Mouse (Mus musculus) kidney, embryonic 16.5 days (tissue): ENCODE results near the gene Pom121l2. TPM values are rescaled to one million over a fixed set of nuclear protein-coding genes. Genes with fewer than 3 reads are reported as not detected.
A peak's percentile ranks its signal among the peaks of the same experiment; 100 is the strongest.

Experiments
- ATAC-seq: fragments of 200-750 bp; cut with Nextera tagmentation; 2 replicates; pipeline ENCODE4 v1.8.0; 2017; ENCODE audit warnings: moderate TSS enrichment; ENCODE audit not compliant: low FRiP score, low TSS enrichment
- H3K27ac ChIP-seq: fragments of 300-500 bp; sonication (generic); 2 replicates; pipeline ENCODE4 v1.5.1; 2014; ENCODE audit warnings: low read length
- H3K27me3 ChIP-seq: fragments of 300-500 bp; sonication (generic); 2 replicates; pipeline ENCODE4 v1.6.1; 2014; ENCODE audit warnings: low read length, control low read depth, mixed read lengths; ENCODE audit not compliant: insufficient read depth
- H3K36me3 ChIP-seq: fragments of 300-500 bp; sonication (generic); 2 replicates; pipeline ENCODE4 v1.6.1; 2014; ENCODE audit warnings: low read length, control low read depth, mixed read lengths; ENCODE audit not compliant: insufficient read depth
- H3K4me1 ChIP-seq: fragments of 300-500 bp; sonication (generic); 2 replicates; pipeline ENCODE4 v1.6.1; 2014; ENCODE audit warnings: low read length, control low read depth, mixed read lengths; ENCODE audit not compliant: insufficient read depth
- H3K4me2 ChIP-seq: fragments of 300-500 bp; sonication (generic); replicated peaks from 2 replicates; pipeline ENCODE4 v1.6.1; 2014; ENCODE audit warnings: low read depth, low read length
- H3K4me3 ChIP-seq: fragments of 300-500 bp; sonication (generic); 2 replicates; pipeline ENCODE4 v1.5.1; 2014; ENCODE audit warnings: mild to moderate bottlenecking, low read length
- H3K9ac ChIP-seq: fragments of 300-500 bp; sonication (generic); replicated peaks from 2 replicates; pipeline ENCODE4 v1.6.1; 2014; ENCODE audit warnings: low read length
- H3K9me3 ChIP-seq: fragments of 300-500 bp; sonication (generic); 2 replicates; pipeline ENCODE4 v1.6.1; 2016; ENCODE audit warnings: low read length, control low read depth
- WGBS: fragments of 180-500 bp; shearing (Covaris S2); extraction: QIAGEN DNeasy Blood & Tissue Kit; methylation state at CpG from one replicate; pipeline ENCODE4 v1.1.7; 2014; 5-methylcytosine and 5-hydroxymethylcytosine counted together
- polyA plus RNA-seq: library from polyadenylated mRNA; unstranded; fragments of >200 nt; fragmentation: Nextera tagmentation; extraction: Ambion mirVana; gene quantifications from 2 replicates; pipeline ENCODE4 v1.2.1, GENCODE M21; 2015

Gene Pom121l2
- polyA plus RNA-seq, 1 experiment from 2014 or later: 0.15 TPM

GRCm38 (mm10) chr13:21999147-21999546 is 18.2 kb downstream of the Pom121l2 start:
- Histone ChIP-seq H3K9me3 (no peaks in the 10 kb centered on the region), H3K4me2 (no peak overlapping the region), H3K9ac (no peak overlapping the region), H3K27me3 (peaks cover 93% of the 10 kb centered on the region), H3K27ac (no peak overlapping the region), H3K36me3 (no peaks in the 10 kb centered on the region), H3K4me1 (peaks cover 14% of the 10 kb centered on the region), H3K4me3 (no peak overlapping the region)
- no peak for ATAC-seq
- 27% methylated on average over 4 of the region's 4 CpGs for WGBS

- H3K27ac ChIP-seq: no peak overlapping the region
- WGBS: 52% methylated on average over 2 of the region's 2 CpGs
- no peak overlapping the region for H3K4me3 ChIP-seq
- peaks cover 11% of the 10 kb centered on the region; the same call in 1 of the 2 replicates for H3K4me1 ChIP-seq
- ATAC-seq: no peak
- no peak overlapping the region for H3K9ac ChIP-seq
- no peaks in the 10 kb centered on the region for H3K9me3 ChIP-seq
- H3K36me3 ChIP-seq: no peaks in the 10 kb centered on the region
- peaks cover 100% of the 10 kb centered on the region for H3K27me3 ChIP-seq
- no peak overlapping the region for H3K4me2 ChIP-seq
These were observed 20.4 kb downstream of the Pom121l2 start for GRCm38 (mm10) chr13:22001346-22001745.

GRCm38 (mm10) chr13:22001823-22002222 is 20.8 kb downstream of the Pom121l2 start:
- Histone ChIP-seq H3K9me3 (no peaks in the 10 kb centered on the region), H3K27me3 (peaks cover 100% of the 10 kb centered on the region), H3K36me3 (no peaks in the 10 kb centered on the region), H3K4me2 (no peak overlapping the region), H3K4me3 (no peak overlapping the region), H3K9ac (no peak overlapping the region), H3K27ac (no peak overlapping the region), H3K4me1 (peaks cover 13% of the 10 kb centered on the region)
- 12% methylated on average over 5 of the region's 5 CpGs for WGBS
- ATAC-seq: no peak

GRCm38 (mm10) chr13:22005605-22006333 is 24.8 kb downstream of the Pom121l2 start:
- peak; percentile 93 for ATAC-seq
- WGBS: under 1% methylated on average over 45 of the region's 45 CpGs
- H3K27me3 ChIP-seq: peaks cover 100% of the 10 kb centered on the region
- H3K4me2 ChIP-seq: peak overlapping the region; percentile 92
- H3K4me3 ChIP-seq: peak overlapping the region; percentile 64
- peaks cover 14% of the 10 kb centered on the region for H3K4me1 ChIP-seq
- peak overlapping the region; percentile 53 for H3K9ac ChIP-seq
- H3K9me3 ChIP-seq: no peaks in the 10 kb centered on the region
- H3K27ac ChIP-seq: no peak overlapping the region
- no peaks in the 10 kb centered on the region for H3K36me3 ChIP-seq

- H3K9me3 ChIP-seq: no peaks in the 10 kb centered on the region
- peaks cover 98% of the 10 kb centered on the region for H3K27me3 ChIP-seq
- no peak overlapping the region for H3K27ac ChIP-seq
- H3K4me1 ChIP-seq: peaks cover 14% of the 10 kb centered on the region
- peak overlapping the region; percentile 64 for H3K4me3 ChIP-seq
- ATAC-seq: peak; percentile 92
- H3K4me2 ChIP-seq: peak overlapping the region; percentile 92
- peak overlapping the region; percentile 53 for H3K9ac ChIP-seq
- WGBS: under 1% methylated on average over 38 of the region's 38 CpGs
- no peaks in the 10 kb centered on the region for H3K36me3 ChIP-seq
These were observed 25.5 kb downstream of the Pom121l2 start for GRCm38 (mm10) chr13:22006334-22007120.

- H3K4me3 ChIP-seq: peak overlapping the region; percentile 64
- no peaks in the 10 kb centered on the region for H3K9me3 ChIP-seq
- H3K36me3 ChIP-seq: no peaks in the 10 kb centered on the region
- H3K27ac ChIP-seq: no peak overlapping the region
- no peak for ATAC-seq
- WGBS: 4% methylated on average over 18 of the region's 18 CpGs
- peaks cover 14% of the 10 kb centered on the region for H3K4me1 ChIP-seq
- H3K4me2 ChIP-seq: peak overlapping the region; percentile 92
- no peak overlapping the region for H3K9ac ChIP-seq
- H3K27me3 ChIP-seq: peaks cover 96% of the 10 kb centered on the region
These were observed 26.1 kb downstream of the Pom121l2 start for GRCm38 (mm10) chr13:22007121-22007510.

GRCm38 (mm10) chr13:22007872-22008271 is 26.9 kb downstream of the Pom121l2 start:
- no peak for ATAC-seq
- H3K4me2 ChIP-seq: no peak overlapping the region
- no peak overlapping the region for H3K9ac ChIP-seq
- no peaks in the 10 kb centered on the region for H3K36me3 ChIP-seq
- H3K4me3 ChIP-seq: no peak overlapping the region
- H3K9me3 ChIP-seq: no peaks in the 10 kb centered on the region
- peaks cover 14% of the 10 kb centered on the region for H3K4me1 ChIP-seq
- peaks cover 96% of the 10 kb centered on the region for H3K27me3 ChIP-seq
- no peak overlapping the region for H3K27ac ChIP-seq
- 46% methylated on average over 7 of the region's 7 CpGs for WGBS

- peaks cover 14% of the 10 kb centered on the region for H3K4me1 ChIP-seq
- H3K27ac ChIP-seq: no peak overlapping the region
- H3K27me3 ChIP-seq: peaks cover 94% of the 10 kb centered on the region
- WGBS: 78% methylated on average over 3 of the region's 3 CpGs
- no peak overlapping the region for H3K4me3 ChIP-seq
- H3K9me3 ChIP-seq: no peaks in the 10 kb centered on the region
- no peak overlapping the region for H3K9ac ChIP-seq
- H3K36me3 ChIP-seq: no peaks in the 10 kb centered on the region
- H3K4me2 ChIP-seq: no peak overlapping the region
- ATAC-seq: no peak
These were observed 27.7 kb downstream of the Pom121l2 start for GRCm38 (mm10) chr13:22008707-22009106.

GRCm38 (mm10) chr13:22009642-22010041 is 28.6 kb downstream of the Pom121l2 start, which contains the start of gene Prss16:
Prss16 (minus strand) TSS chr13:22009742.
- no peak within 1 kb of the TSS for H3K9ac ChIP-seq
- H3K27me3 ChIP-seq: peaks cover 92% of the 10 kb centered on the region
- H3K36me3 ChIP-seq: no peaks in the 10 kb centered on the region
- no peak for ATAC-seq
- no peaks in the 10 kb centered on the region for H3K9me3 ChIP-seq
- H3K4me3 ChIP-seq: no peak within 1 kb of the TSS
- H3K4me1 ChIP-seq: peaks cover 19% of the 10 kb centered on the region
- no peak within 1 kb of the TSS for H3K4me2 ChIP-seq
- 26% methylated on average over 6 of the region's 7 CpGs for WGBS
- no peak within 1 kb of the TSS for H3K27ac ChIP-seq

- WGBS: 15% methylated on average over 13 of the region's 13 CpGs
- H3K9me3 ChIP-seq: no peaks in the 10 kb centered on the region; the same call in 1 of the 2 replicates
- H3K4me1 ChIP-seq: peaks cover 7% of the 10 kb centered on the region
- H3K4me3 ChIP-seq: no peak overlapping the region; the same call in 1 of the 2 replicates
- H3K36me3 ChIP-seq: no peaks in the 10 kb centered on the region
- ATAC-seq: no peak
- peak overlapping the region; percentile 40; the same call in 1 of the 2 replicates for H3K4me2 ChIP-seq
- no peak overlapping the region for H3K9ac ChIP-seq
- H3K27me3 ChIP-seq: peaks cover 75% of the 10 kb centered on the region
- H3K27ac ChIP-seq: no peak overlapping the region
These were observed 32.7 kb downstream of the Pom121l2 start for GRCm38 (mm10) chr13:22013716-22014115.
